Mouse (Mus musculus): ENCODE measurements around the gene Palm2. TPM values are rescaled to one million over a fixed set of nuclear protein-coding genes. Genes with fewer than 3 reads are reported as not detected.

Gene Palm2
- polyA plus RNA-seq, 1 experiment = 75.2 TPM

DNA sequence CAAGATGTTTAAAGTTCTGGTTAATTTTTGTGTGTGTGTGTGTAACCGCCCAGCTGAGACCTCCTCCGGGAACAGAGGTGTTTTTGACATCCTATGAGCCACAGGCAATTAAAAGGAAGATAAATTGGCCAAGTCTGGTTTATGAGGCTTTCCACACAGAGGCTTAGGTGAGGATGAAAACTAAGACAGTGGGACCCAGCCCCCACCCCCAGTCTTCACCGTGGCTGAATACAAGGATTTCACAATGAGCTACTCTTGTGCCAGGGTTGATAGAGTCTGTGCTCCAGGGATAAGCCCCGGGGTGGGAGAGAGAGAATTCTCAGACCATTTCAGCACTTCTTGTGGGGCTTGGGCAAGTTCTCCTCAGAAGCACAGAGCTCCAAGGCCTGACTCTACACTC lies 317.0 kb downstream of the Palm2 start:
- Histone ChIP-seq H3K27ac (ENCODE audit: insufficient read depth, low read length) (no peak overlapping the region), H3K4me3 (ENCODE audit: insufficient read depth, low read length) (no peak overlapping the region), H3K4me1 (ENCODE audit: control insufficient read depth, insufficient read depth, low read length) (no peaks in the 10 kb centered on the region)
- no peak for TF ChIP-seq CTCF (IDR thresholded peaks at IDR 0.05; ENCODE audit: borderline replicate concordance, insufficient read depth, low read length)
- TF ChIP-seq POLR2A (IDR thresholded peaks at IDR 0.05; ENCODE audit: low read depth, low read length) = no peak

GRCm38 (mm10) chr4:57751566-57751965 lies 317.5 kb downstream of the Palm2 start:
- Histone ChIP-seq H3K4me3 (ENCODE audit: insufficient read depth, low read length) (no peak overlapping the region), H3K27ac (ENCODE audit: insufficient read depth, low read length) (no peak overlapping the region), H3K4me1 (ENCODE audit: control insufficient read depth, insufficient read depth, low read length) (no peaks in the 10 kb centered on the region)
- TF ChIP-seq POLR2A (IDR thresholded peaks at IDR 0.05; ENCODE audit: low read depth, low read length) (no peak), CTCF (IDR thresholded peaks at IDR 0.05; ENCODE audit: borderline replicate concordance, insufficient read depth, low read length) (no peak)

DNA sequence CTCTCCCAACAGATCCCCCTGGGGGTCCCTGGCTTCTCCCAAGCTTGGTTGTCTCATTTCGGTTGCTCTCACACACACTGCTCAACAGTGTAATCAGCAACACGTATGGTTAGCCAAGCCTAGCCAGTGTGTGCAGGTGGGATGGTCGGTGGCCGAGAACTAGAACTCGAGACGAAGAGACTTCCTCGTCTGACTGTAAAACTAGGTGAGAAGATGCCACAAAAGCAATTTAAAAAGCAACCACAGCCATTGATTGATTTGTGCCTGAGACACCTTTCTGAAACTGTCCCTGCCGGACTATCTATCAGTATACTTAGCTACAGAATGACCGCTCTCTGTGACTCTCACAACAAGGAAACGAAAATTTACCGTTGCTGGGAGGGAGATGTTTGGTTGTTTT lies 321.0 kb downstream of the Palm2 start:
- TF ChIP-seq CTCF (IDR thresholded peaks at IDR 0.05; ENCODE audit: borderline replicate concordance, insufficient read depth, low read length) = no peak
- TF ChIP-seq POLR2A (IDR thresholded peaks at IDR 0.05; ENCODE audit: low read depth, low read length) = no peak
- H3K27ac ChIP-seq (ENCODE audit: insufficient read depth, low read length) = no peak overlapping the region
- H3K4me1 ChIP-seq (ENCODE audit: control insufficient read depth, insufficient read depth, low read length) = 0 out of 2 replicates have a peak, but pooled peaks cover 6% of the 10 kb centered on the region
- no peak overlapping the region for H3K4me3 ChIP-seq (ENCODE audit: insufficient read depth, low read length)

- TF ChIP-seq POLR2A (IDR thresholded peaks at IDR 0.05; ENCODE audit: low read depth, low read length) = no peak
- TF ChIP-seq CTCF (IDR thresholded peaks at IDR 0.05; ENCODE audit: borderline replicate concordance, insufficient read depth, low read length) = no peak
- Histone ChIP-seq H3K4me1 (ENCODE audit: control insufficient read depth, insufficient read depth, low read length) (0 out of 2 replicates have a peak, but pooled peaks cover 8% of the 10 kb centered on the region), H3K4me3 (ENCODE audit: insufficient read depth, low read length) (no peak overlapping the region), H3K27ac (ENCODE audit: insufficient read depth, low read length) (peak overlapping the region; percentile 15; the same call in 1 of the 2 replicates)
Measured at GRCm38 (mm10) chr4:57757997-57758396, 323.9 kb downstream of the Palm2 start.

Other genes with a start within 250 kb of the Palm2 start
- 4.0 and 7.8 TPM in 2 replicates for gene Ptpn3, start 132.4 kb upstream of the Palm2 start, polyA plus RNA-seq (2011; ENCODE audit: insufficient read length, low read depth, missing spikeins)
- 14.7 and 26.4 TPM in 2 replicates for gene Pakap, start 133.9 kb downstream of the Palm2 start, polyA plus RNA-seq (2011; ENCODE audit: insufficient read length, low read depth, missing spikeins)

Data from embryonic fibroblast, embryonic 13.5 days (primary cell).